ENCODE assay signal across 20 mouse cellular contexts in genomic region chr12:83685466-83685865, GRCm38 (mm10). TPM values are rescaled to one million over a fixed set of nuclear protein-coding genes. Genes with fewer than 3 reads are reported as not detected.
DNase-seq lines count a peak whose midpoint lies in the region; ATAC-seq and TF ChIP-seq lines count a peak whose summit lies in the region.
"Had no signal": no experiment of that assay in that cellular context is flagged by ENCODE, and none has a peak within 500 bp of the region (broad histone marks: within the 10 kb centered on the region; RNA-seq: fewer than 3 reads in every experiment).

No protein-coding gene starts in this region.

- H3K36me3 ChIP-seq in liver, embryonic 12.5 days = peaks cover 29% of the 10 kb centered on the region
- H3K36me3 ChIP-seq in MEL (ENCODE audit: control insufficient read depth in 1 of 2, insufficient read depth in 2 of 2, low read length in 2 of 2) = peaks cover 21 to 24% of the 10 kb centered on the region in 2 experiments

- H3K9ac ChIP-seq in liver, embryonic 12.5 days = no peak overlapping the region
- H3K9ac ChIP-seq in MEL (ENCODE audit: control insufficient read depth, low read depth, low read length, poor library complexity, severe bottlenecking) = no peak overlapping the region

- ATAC-seq in liver, embryonic 12.5 days = no peak
- ATAC-seq: activated CD4-positive, CD25-positive, alpha-beta regulatory T cell, adult 4 months; CD4-positive, CD25-positive, alpha-beta regulatory T cell, adult 4 months; Patski had no signal

- peak overlapping the region; percentile 36; the same call in 1 of the 2 replicates for H3K27ac ChIP-seq in liver, embryonic 12.5 days
- peak overlapping the region; percentile 19 for H3K27ac ChIP-seq in MEL (ENCODE audit: control insufficient read depth, low read depth, low read length)

- H3K9me3 ChIP-seq in liver, embryonic 12.5 days (replicated peaks) = no peaks in the 10 kb centered on the region
- H3K9me3 ChIP-seq in MEL (replicated peaks; ENCODE audit: insufficient read depth, low read length) = no peaks in the 10 kb centered on the region
- H3K9me3 ChIP-seq: G1E had no signal

- peaks cover 17% of the 10 kb centered on the region for H3K79me2 ChIP-seq in MEL (ENCODE audit: control insufficient read depth, insufficient read depth, low read length, poor library complexity)

- no peak for TF ChIP-seq POLR2A in MEL (IDR thresholded peaks at IDR 0.05; ENCODE audit: control insufficient read depth in 1 of 2, insufficient read depth in 1 of 2, low read depth in 1 of 2, low read length in 2 of 2, poor library complexity in 1 of 2)

- peaks cover 27% of the 10 kb centered on the region for H3K4me1 ChIP-seq in liver, embryonic 12.5 days
- H3K4me1 ChIP-seq in MEL (ENCODE audit: control insufficient read depth in 1 of 2, insufficient read depth in 2 of 2, low read length in 2 of 2) = peaks cover 4% of the 10 kb centered on the region in 2 experiments; a peak in 1 of 4 replicates

- H3K4me3 ChIP-seq in liver, embryonic 12.5 days = no peak overlapping the region
- H3K4me3 ChIP-seq in MEL (ENCODE audit: control insufficient read depth in 1 of 2, insufficient read depth in 1 of 2, low read depth in 2 of 2, low read length in 2 of 2) = no peak overlapping the region

- H3K27me3 ChIP-seq in liver, embryonic 12.5 days (replicated peaks) = no peaks in the 10 kb centered on the region
- no peaks in the 10 kb centered on the region for H3K27me3 ChIP-seq in MEL (ENCODE audit: control insufficient read depth in 1 of 2, insufficient read depth in 2 of 2, low read length in 2 of 2)
- H3K27me3 ChIP-seq: CH12.LX, Patski had no signal

- TF ChIP-seq RAD21 in MEL (IDR thresholded peaks at IDR 0.05; ENCODE audit: low read depth, low read length) = no peak

- TF ChIP-seq CTCF in MEL (IDR thresholded peaks at IDR 0.05 in 2 of 3, conservative IDR thresholded peaks at IDR 0.05 in 1 of 3; ENCODE audit: control insufficient read depth in 1 of 3, insufficient read depth in 1 of 3, low read depth in 2 of 3, low read length in 3 of 3, poor library complexity in 1 of 3, severe bottlenecking in 1 of 3) = no peak

- no peak overlapping the region for H3K4me2 ChIP-seq in liver, embryonic 12.5 days

- no peak for DNase-seq in liver
- DNase-seq in MEL (ENCODE audit: low read depth, low spot score) = peak; percentile 41
- DNase-seq in adrenal gland, adult 2 months = no peak
- DNase-seq: adrenal gland, adult 8-10 months; adrenal gland, postnatal 10 days; adrenal gland, postnatal 14 days; adrenal gland, postnatal 25 days; adrenal gland, postnatal 36 days; B cell, adult 2 months; cerebellum, adult 11 months; cerebellum, adult 11-12 months; cerebellum, adult 18-20 months; cerebellum, adult 2 months; cerebellum, adult 8-10 months had no signal

- WGBS in liver, embryonic 12.5 days (ENCODE audit: insufficient replicate concordance) = 77% methylated on average over 1 of the region's 1 CpGs

- TF ChIP-seq EP300 in MEL (IDR thresholded peaks at IDR 0.05; ENCODE audit: low read depth in 1 of 2, low read length in 2 of 2) = peak; percentile 52 to 64

TF ChIP-seq in MEL, 35 proteins besides CTCF, POLR2A, EP300 and RAD21:
- no peak for TF ChIP-seq BHLHE40 (IDR thresholded peaks at IDR 0.05; ENCODE audit: borderline replicate concordance, low read depth, low read length)
- peak; percentile 64 for TF ChIP-seq MAX (IDR thresholded peaks at IDR 0.05; ENCODE audit: low read length)
- no peak for TF ChIP-seq ZNF384 (IDR thresholded peaks at IDR 0.05; ENCODE audit: low read depth, low read length)
- no peak for TF ChIP-seq GABPA (IDR thresholded peaks at IDR 0.05; ENCODE audit: low read depth, low read length)
- 0 out of 2 replicates have a peak, but pooled peaks have one; percentile 8 for TF ChIP-seq GATA1 (IDR thresholded peaks at IDR 0.05; ENCODE audit: low read depth, low read length)
- no peak; the same call in 1 of the 2 replicates for TF ChIP-seq ZMIZ1 (IDR thresholded peaks at IDR 0.05; ENCODE audit: low read depth, low read length)
- TF ChIP-seq RCOR1 (IDR thresholded peaks at IDR 0.05; ENCODE audit: low read depth, low read length) = peak; percentile 44; the same call in 1 of the 2 replicates
- TF ChIP-seq CHD2 (IDR thresholded peaks at IDR 0.05; ENCODE audit: low read length) = no peak
- TF ChIP-seq UBTF (IDR thresholded peaks at IDR 0.05; ENCODE audit: borderline replicate concordance, insufficient read depth, low read depth, low read length) = no peak
- no peak; the same call in 1 of the 2 replicates for TF ChIP-seq POLR2AphosphoS2 (IDR thresholded peaks at IDR 0.05; ENCODE audit: low read length)
- TF ChIP-seq E2F4 (IDR thresholded peaks at IDR 0.05; ENCODE audit: borderline replicate concordance, low read depth, low read length) = no peak
- TF ChIP-seq MAFK (IDR thresholded peaks at IDR 0.05; ENCODE audit: borderline replicate concordance, low read depth, low read length) = no peak
- TF ChIP-seq HCFC1 (IDR thresholded peaks at IDR 0.05; ENCODE audit: low read depth, low read length) = no peak
- 0 out of 2 replicates have a peak, but pooled peaks have one; percentile 7 for TF ChIP-seq TCF12 (IDR thresholded peaks at IDR 0.05; ENCODE audit: low read depth, low read length)
- no peak for TF ChIP-seq JUND (IDR thresholded peaks at IDR 0.05; ENCODE audit: low read depth, low read length)
- peak; percentile 60; the same call in 1 of the 2 replicates for TF ChIP-seq MYC (IDR thresholded peaks at IDR 0.05; ENCODE audit: low read depth, low read length)
- TF ChIP-seq MAZ (IDR thresholded peaks at IDR 0.05; ENCODE audit: low read depth, low read length) = no peak
- TF ChIP-seq SIN3A (IDR thresholded peaks at IDR 0.05; ENCODE audit: low read length) = no peak; the same call in 1 of the 2 replicates
- TF ChIP-seq NRF1 (IDR thresholded peaks at IDR 0.05; ENCODE audit: insufficient read depth, low read depth, low read length, poor library complexity, severe bottlenecking) = no peak
- no peak; the same call in 1 of the 2 replicates for TF ChIP-seq TAL1 (IDR thresholded peaks at IDR 0.05; ENCODE audit: low read length)
- no peak for TF ChIP-seq KAT2A (conservative IDR thresholded peaks at IDR 0.05; ENCODE audit: low read depth, low read length)
- TF ChIP-seq CHD1 (IDR thresholded peaks at IDR 0.05; ENCODE audit: low read depth, low read length) = no peak

RNA-seq across cellular contexts. Expression of gene Psen1, which starts 2.5 kb away (rescaled TPM):
- 32.2 and 33.0 TPM in 2 replicates for polyA plus RNA-seq in liver, embryonic 12.5 days (2016; fragmentation: Nextera tagmentation; extraction: Ambion mirVana)
- 45.4 and 47.5 TPM in 2 replicates for total RNA-seq in MEL (2012; rRNA removed)
- polyA plus RNA-seq in MEL (2012; ENCODE audit: insufficient read depth in 1 of 2, insufficient read length in 2 of 2, low read depth in 1 of 2, low replicate concordance in 2 of 2, missing spikeins in 1 of 2) = 10 to 100 TPM in 1 of 2 experiments, not detected in 1; 63.5 TPM
- total RNA-seq in adrenal gland, adult 2 months (2021) = 10 to 100 TPM; 64.4 to 97.6 TPM
- polyA plus RNA-seq in adrenal gland, adult 2 months (2012; rRNA removed) = 9.7 and 15.6 TPM in 2 replicates

RNA-seq across cellular contexts. Expression of gene Rbm25, which starts 54.4 kb away (rescaled TPM):
- 163 and 166 TPM in 2 replicates for polyA plus RNA-seq in liver, embryonic 12.5 days (2016; fragmentation: Nextera tagmentation; extraction: Ambion mirVana)
- total RNA-seq in MEL (2012; rRNA removed) = 73.9 and 77.3 TPM in 2 replicates
- polyA plus RNA-seq in MEL (2012; ENCODE audit: insufficient read depth in 1 of 2, insufficient read length in 2 of 2, low read depth in 1 of 2, low replicate concordance in 2 of 2, missing spikeins in 1 of 2) = 100 to 1,000 TPM; 124 to 375 TPM
- total RNA-seq in adrenal gland, adult 2 months (2021) = 100 to 1,000 TPM in 1 of 2 experiments, 10 to 100 TPM in 1; 76.6 to 102 TPM
- 15.9 and 17.0 TPM in 2 replicates for polyA plus RNA-seq in adrenal gland, adult 2 months (2012; rRNA removed)
